Mouse (Mus musculus) cerebellum, postnatal 25 days (tissue): ENCODE results near the gene Cd44.

Source experiments
- DNase-seq, 2 experiments: peaks; one replicate each; pipeline ENCODE4 v3.0.0; 2021; ENCODE audit warnings: mixed read lengths in 2 of 2

The Cd44 gene

DNA sequence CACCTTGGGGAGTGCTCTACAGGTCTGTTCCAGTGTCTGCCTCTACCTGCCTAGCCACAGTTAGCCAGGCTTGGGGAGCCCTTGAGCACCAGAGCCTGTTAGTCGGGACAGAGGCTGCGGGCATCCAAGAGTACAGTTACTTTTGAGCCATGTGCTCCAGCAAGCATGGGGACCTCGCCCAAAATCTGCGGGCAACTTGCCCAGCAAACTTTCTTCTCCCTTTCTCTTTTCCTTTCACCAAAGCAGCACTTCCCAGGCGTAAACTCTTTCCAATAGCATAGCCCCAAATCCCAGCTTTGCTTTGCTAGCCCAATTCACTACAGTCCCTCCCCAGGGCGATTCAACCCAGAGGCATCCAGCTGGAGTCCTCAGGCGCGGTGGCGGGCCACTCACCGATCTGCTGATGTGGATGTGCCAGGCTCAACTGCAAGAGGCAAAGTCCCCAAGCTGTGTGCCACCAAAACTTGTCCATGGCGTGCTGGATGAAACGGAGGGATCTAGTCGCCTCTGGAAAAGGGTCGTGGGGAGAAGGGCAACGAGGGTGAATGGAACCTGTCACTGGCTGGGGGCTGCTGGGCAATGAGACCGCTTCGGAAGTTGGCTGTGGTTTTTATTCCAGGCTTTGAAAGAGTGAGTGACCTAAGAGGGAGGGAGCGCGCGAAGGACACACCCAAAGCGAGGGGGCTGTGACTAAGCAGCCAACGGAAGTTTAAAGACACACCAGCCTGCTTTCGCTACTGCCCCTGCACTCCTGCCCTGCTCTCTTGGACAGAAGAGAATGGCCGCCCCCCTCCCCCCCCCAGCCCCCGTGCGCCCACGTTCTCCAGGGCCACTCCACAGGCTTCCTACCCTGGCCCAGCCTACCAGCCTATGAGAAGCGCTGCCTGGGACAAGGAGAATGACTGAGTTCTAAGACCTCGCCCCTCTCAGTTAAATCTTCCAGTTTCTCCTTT is at the start of gene Cd44:
Gene Cd44, minus strand, starts transcription at position 791 of the 953 bp plus-strand sequence.
- peak; percentile 13 to 16 for DNase-seq

GRCm38 (mm10) chr2:102948481-102948857 is 47.0 kb upstream of the Cd44 start:
- no peak for DNase-seq

DNA sequence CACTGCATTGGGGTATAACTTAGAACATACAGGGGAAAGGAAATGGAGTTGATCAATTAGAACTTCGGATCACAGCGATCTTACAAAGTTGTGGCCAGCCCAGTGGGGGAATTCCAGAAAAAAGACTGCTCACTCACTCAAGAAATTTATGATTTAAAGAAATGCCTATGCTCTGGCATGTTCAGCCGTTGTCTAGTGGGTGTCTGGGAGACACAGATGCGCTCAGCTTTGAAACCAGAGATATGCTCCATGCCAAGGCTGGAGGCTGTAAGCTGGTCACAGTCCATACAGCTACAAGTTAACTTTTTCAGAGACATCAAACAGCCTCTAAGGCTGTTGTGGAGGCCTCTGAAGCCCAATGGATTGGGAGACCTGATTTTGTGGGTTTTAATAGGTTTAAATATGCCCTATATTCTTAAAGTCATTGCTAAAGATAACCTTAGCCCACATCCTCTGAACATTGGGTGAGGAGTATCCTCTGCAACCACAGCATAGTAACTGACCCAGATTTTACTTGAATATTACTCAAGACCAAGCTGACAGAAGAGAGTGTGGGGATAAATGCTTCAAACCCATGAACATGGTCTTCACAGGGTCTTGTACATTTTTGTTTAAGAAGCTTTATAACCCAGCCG is 46.5 kb upstream of the Cd44 start:
- DNase-seq = no peak

- DNase-seq = no peak
These were observed 43.6 kb upstream of the Cd44 start for GRCm38 (mm10) chr2:102945111-102945510.

DNA sequence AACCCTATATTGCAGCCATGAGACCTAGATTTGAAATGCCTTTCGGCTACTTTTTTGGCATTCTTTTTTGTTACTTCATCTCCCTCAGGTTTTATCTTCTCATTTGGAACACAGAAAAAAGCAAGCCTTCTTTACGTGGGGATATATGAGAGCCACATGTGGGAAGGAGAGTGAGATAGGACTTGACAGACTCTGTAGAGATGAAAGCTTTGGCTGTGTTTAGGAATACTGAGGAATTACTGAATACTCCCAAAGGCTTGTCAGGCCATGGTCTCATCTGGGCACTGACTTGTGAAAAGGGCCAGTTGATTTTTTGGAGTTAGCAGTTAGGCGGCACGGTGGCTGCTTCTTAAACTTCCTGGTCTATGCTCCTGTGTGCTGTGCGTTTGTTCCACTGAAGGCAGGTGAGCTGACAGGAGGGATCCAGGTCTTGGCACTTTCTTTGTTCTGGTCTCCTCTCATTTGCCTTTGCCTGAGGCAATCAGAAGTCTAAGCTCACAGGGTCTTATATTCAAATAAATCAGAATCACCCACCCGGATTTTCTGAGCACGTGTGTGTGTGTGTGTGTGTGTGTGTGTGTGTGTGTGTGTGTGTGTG is 43.0 kb upstream of the Cd44 start:
- DNase-seq = no peak

DNA sequence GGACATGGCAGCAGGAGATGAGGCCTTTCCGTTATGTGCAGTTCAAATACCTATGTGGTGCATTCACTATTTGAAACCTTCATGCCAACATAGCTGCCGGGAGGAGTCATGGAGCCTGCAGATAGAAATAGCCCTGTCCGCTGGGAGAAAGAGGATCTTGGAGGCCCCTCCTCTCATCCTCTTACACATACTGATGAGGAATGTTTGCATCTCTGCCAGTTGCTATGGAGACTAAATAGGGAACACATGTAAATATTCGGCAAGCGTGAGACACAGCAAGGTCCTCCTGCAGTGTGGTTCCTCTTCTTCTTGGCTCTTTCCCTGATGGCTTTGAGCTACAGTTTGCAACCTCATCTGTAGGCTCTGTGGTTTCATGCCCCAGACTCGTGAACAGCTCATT is 42.5 kb upstream of the Cd44 start:
- DNase-seq = no peak

- no peak for DNase-seq
These were observed 41.3 kb upstream of the Cd44 start for GRCm38 (mm10) chr2:102942782-102943080.

GRCm38 (mm10) chr2:102941937-102942781 is 40.7 kb upstream of the Cd44 start:
- no peak for DNase-seq

- no peak for DNase-seq
These were observed 39.4 kb upstream of the Cd44 start for GRCm38 (mm10) chr2:102940813-102941361.

GRCm38 (mm10) chr2:102940158-102940557 is 38.7 kb upstream of the Cd44 start:
- no peak for DNase-seq

- DNase-seq = no peak
These were observed 35.4 kb upstream of the Cd44 start for GRCm38 (mm10) chr2:102936886-102937285.

GRCm38 (mm10) chr2:102934834-102935233 is 33.4 kb upstream of the Cd44 start:
- DNase-seq = no peak

GRCm38 (mm10) chr2:102933787-102934186 is 32.3 kb upstream of the Cd44 start:
- DNase-seq = no peak

- no peak for DNase-seq
These were observed 31.7 kb upstream of the Cd44 start for GRCm38 (mm10) chr2:102933142-102933541.

DNA sequence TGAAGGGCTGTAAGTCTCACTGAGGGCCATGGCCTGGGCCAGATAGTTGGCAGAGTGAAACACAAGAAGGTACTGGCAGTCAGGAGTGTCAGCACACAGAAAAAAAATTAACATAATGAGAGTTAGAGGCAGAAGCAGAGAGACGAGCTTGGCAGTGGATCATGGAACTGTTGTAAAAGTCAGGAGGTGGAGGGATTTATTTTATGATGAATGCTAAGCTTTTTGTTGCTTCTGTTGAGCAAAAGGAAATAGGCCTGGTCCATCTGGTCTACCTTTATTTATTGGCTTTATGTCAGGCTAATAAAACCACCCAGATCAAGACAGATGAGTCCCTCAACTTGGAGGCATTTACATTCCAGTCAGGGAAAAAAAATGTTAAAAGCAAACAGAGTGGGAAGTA is 31.2 kb upstream of the Cd44 start:
- no peak for DNase-seq

GRCm38 (mm10) chr2:102928211-102928610 is 26.7 kb upstream of the Cd44 start:
- no peak for DNase-seq

- no peak for DNase-seq
These were observed 23.0 kb upstream of the Cd44 start for GRCm38 (mm10) chr2:102924480-102924879.

- DNase-seq = no peak
These were observed 22.2 kb upstream of the Cd44 start for GRCm38 (mm10) chr2:102923682-102924081.

DNA sequence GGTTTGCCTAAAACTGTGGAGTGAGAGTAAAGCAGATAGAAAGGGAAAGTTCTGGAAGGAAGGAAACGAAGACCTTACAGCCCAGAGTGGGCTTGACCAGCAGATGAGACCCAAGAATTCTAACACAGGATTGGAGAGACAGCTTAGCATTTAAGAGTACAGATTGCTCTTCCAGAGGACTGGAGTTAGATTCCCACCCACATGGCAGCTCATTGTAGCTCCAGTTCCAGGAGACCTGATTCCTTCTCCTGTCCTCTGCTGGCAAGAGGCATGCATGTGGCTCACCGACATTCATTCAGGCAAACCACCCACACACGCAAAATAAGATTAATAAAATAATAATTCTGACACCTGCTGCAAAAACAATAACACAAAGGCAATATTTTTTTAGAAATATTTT is 20.6 kb upstream of the Cd44 start:
- DNase-seq = no peak

GRCm38 (mm10) chr2:102918301-102918700 is 16.8 kb upstream of the Cd44 start:
- DNase-seq = no peak

- DNase-seq = no peak
These were observed 15.1 kb upstream of the Cd44 start for GRCm38 (mm10) chr2:102916596-102916995.

- DNase-seq = no peak
These were observed 13.2 kb upstream of the Cd44 start for GRCm38 (mm10) chr2:102914675-102915074.
